Mouse (Mus musculus) stomach, embryonic 14.5 days (tissue): ENCODE results near the gene Gpr157. TPM values are rescaled to one million over a fixed set of nuclear protein-coding genes. Genes with fewer than 3 reads are reported as not detected.

Experiments
- ATAC-seq: fragments of 200-750 bp; cut with Nextera tagmentation; 2 replicates; pipeline ENCODE4 v1.8.0; 2017; ENCODE audit warnings: low read depth, moderate TSS enrichment; ENCODE audit not compliant: insufficient number of reproducible peaks, insufficient read depth, low FRiP score
- H3K27ac ChIP-seq: fragments of 300-500 bp; sonication (generic); 2 replicates; pipeline ENCODE4 v1.5.1; 2014; ENCODE audit warnings: mild to moderate bottlenecking, low read length, moderate library complexity, mixed read lengths
- H3K27me3 ChIP-seq: fragments of 300-500 bp; sonication (generic); 2 replicates; pipeline ENCODE4 v1.6.1; 2014; ENCODE audit warnings: low read length, control low read depth, mixed read lengths; ENCODE audit not compliant: control insufficient read depth, insufficient read depth
- H3K36me3 ChIP-seq: fragments of 300-500 bp; sonication (generic); 2 replicates; pipeline ENCODE4 v1.6.1; 2014; ENCODE audit warnings: mild to moderate bottlenecking, control low read depth, low read length, moderate library complexity, mixed read lengths; ENCODE audit not compliant: control insufficient read depth, insufficient read depth
- H3K4me1 ChIP-seq: fragments of 300-500 bp; sonication (generic); 2 replicates; pipeline ENCODE4 v1.6.1; 2014; ENCODE audit warnings: low read length, control low read depth, mixed read lengths; ENCODE audit not compliant: control insufficient read depth, insufficient read depth
- H3K4me2 ChIP-seq: fragments of 300-500 bp; sonication (generic); replicated peaks from 2 replicates; pipeline ENCODE4 v1.6.1; 2014; ENCODE audit warnings: low read depth, low read length, control low read depth
- H3K4me3 ChIP-seq: fragments of 300-500 bp; sonication (generic); 2 replicates; pipeline ENCODE4 v1.5.1; 2014; ENCODE audit warnings: low read depth, low read length, control low read depth
- H3K9ac ChIP-seq: fragments of 300-500 bp; sonication (generic); replicated peaks from 2 replicates; pipeline ENCODE4 v1.6.1; 2014; ENCODE audit warnings: low read depth, mild to moderate bottlenecking, control low read depth, low read length, moderate library complexity, mixed read lengths
- H3K9me3 ChIP-seq: fragments of 300-500 bp; sonication (generic); 2 replicates; pipeline ENCODE4 v1.6.1; 2016; ENCODE audit warnings: low read depth, low read length, control low read depth; ENCODE audit not compliant: control insufficient read depth
- WGBS: fragments of 180-500 bp; shearing (Covaris S2); extraction: QIAGEN DNeasy Blood & Tissue Kit; methylation state at CpG from one replicate; pipeline ENCODE4 v1.1.7; 2014; 5-methylcytosine and 5-hydroxymethylcytosine counted together
- polyA plus RNA-seq: library from polyadenylated mRNA; unstranded; fragments of >200 nt; fragmentation: Nextera tagmentation; extraction: Ambion mirVana; gene quantifications from 2 replicates; pipeline ENCODE4 v1.2.1, GENCODE M21; 2014

The Gpr157 gene
- polyA plus RNA-seq, 1 experiment from 2014 or later, result 0.39 TPM

DNA sequence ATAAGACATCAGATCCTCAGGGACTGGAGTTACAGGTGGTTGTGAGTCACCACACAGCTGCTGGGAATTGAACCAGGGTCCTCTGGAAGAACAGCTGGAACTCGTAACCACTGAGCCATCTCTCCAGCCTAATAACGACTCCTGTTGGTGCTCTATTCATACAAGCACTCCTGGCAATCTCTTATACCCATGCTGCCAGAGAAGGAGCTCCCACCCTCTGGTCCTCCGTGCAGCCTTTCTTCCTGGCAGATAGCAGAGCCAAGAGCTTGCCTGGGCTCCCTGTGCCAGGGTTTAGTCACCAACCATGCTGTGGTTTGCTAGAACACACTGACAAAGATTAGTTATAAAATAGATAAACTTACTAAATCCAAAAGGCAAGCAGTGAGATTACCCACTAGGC, 22.5 kb downstream of the Gpr157 start:
- H3K36me3 ChIP-seq, result no peaks in the 10 kb centered on the region
- ATAC-seq, result no peak
- H3K4me1 ChIP-seq, result no peaks in the 10 kb centered on the region
- no peak overlapping the region for H3K27ac ChIP-seq
- H3K9ac ChIP-seq, result no peak overlapping the region
- H3K4me3 ChIP-seq, result no peak overlapping the region
- H3K4me2 ChIP-seq, result no peak overlapping the region
- H3K27me3 ChIP-seq, result no peaks in the 10 kb centered on the region
- no peaks in the 10 kb centered on the region for H3K9me3 ChIP-seq
- 57% methylated on average over 3 of the region's 3 CpGs for WGBS

- WGBS, result 81% methylated on average over 9 of the region's 9 CpGs
- H3K9ac ChIP-seq, result no peak overlapping the region
- H3K27me3 ChIP-seq, result no peaks in the 10 kb centered on the region
- no peaks in the 10 kb centered on the region for H3K4me1 ChIP-seq
- H3K27ac ChIP-seq, result no peak overlapping the region
- H3K4me2 ChIP-seq, result no peak overlapping the region
- no peaks in the 10 kb centered on the region for H3K9me3 ChIP-seq
- no peak overlapping the region for H3K4me3 ChIP-seq
- no peaks in the 10 kb centered on the region for H3K36me3 ChIP-seq
- ATAC-seq, result no peak
Measured at GRCm38 (mm10) chr4:150110373-150110772, 23.2 kb downstream of the Gpr157 start.

- Histone ChIP-seq H3K36me3 (no peaks in the 10 kb centered on the region), H3K4me2 (no peak overlapping the region; the same call in 1 of the 2 replicates), H3K9me3 (no peaks in the 10 kb centered on the region), H3K27ac (no peak overlapping the region), H3K9ac (no peak overlapping the region), H3K4me1 (no peaks in the 10 kb centered on the region), H3K27me3 (no peaks in the 10 kb centered on the region), H3K4me3 (no peak overlapping the region)
- 4% methylated on average over 15 of the region's 15 CpGs for WGBS
- no peak for ATAC-seq
Measured at GRCm38 (mm10) chr4:150112867-150113266, 25.7 kb downstream of the Gpr157 start.

DNA sequence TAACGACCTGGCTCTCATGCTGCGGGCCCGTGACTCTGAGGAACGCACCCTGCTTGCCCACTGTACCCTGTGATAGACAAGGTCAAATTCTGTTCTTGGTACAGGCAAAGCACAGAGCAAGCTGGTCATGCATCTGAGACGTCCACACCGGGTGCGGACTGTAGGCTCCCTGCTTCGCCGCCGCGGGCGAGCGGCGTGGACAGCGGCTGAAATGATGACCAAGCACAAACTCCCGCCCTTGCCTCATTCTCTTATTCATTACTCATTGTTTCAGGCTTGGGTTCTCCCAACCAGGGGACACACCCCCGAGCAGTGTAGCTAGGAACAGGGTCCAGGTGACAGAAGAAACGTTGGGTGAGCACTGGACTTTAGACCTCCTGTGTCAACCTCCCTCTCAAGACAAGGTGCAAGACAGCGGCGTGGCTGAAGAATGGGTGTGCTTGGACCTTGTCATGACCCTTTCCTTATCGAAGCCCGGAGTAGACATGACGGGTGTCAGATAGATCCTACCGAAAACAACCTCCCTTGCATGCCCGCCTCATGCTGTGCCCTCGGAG, 27.4 kb downstream of the Gpr157 start:
- no peaks in the 10 kb centered on the region for H3K36me3 ChIP-seq
- WGBS, result 85% methylated on average over 26 of the region's 26 CpGs
- no peaks in the 10 kb centered on the region for H3K4me1 ChIP-seq
- no peak overlapping the region for H3K9ac ChIP-seq
- ATAC-seq, result no peak
- no peaks in the 10 kb centered on the region for H3K27me3 ChIP-seq
- no peak overlapping the region for H3K4me2 ChIP-seq
- H3K9me3 ChIP-seq, result no peaks in the 10 kb centered on the region
- H3K27ac ChIP-seq, result no peak overlapping the region
- H3K4me3 ChIP-seq, result no peak overlapping the region

DNA sequence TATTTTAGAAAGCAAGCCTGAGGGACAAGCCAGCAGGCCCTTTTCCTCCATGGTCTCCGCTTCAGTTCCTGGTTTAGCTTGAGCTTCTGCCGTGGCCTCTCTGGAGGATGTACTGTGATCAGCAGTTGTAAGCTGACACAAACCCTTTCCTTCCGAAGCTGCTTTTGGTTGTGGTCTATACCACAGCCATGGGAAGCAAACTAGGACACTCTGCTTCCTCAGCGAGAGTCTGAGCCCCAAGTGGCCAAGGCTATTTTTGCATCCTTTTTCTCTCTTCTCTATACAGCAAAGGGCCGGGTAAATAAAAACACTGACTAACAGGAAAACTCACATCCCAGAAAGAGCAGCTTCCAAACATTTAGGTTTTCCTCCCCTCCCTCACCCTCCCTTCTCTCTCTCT, 30.1 kb downstream of the Gpr157 start:
- WGBS, result 53% methylated on average over 5 of the region's 5 CpGs
- no peak for ATAC-seq
- H3K4me3 ChIP-seq, result no peak overlapping the region

DNA sequence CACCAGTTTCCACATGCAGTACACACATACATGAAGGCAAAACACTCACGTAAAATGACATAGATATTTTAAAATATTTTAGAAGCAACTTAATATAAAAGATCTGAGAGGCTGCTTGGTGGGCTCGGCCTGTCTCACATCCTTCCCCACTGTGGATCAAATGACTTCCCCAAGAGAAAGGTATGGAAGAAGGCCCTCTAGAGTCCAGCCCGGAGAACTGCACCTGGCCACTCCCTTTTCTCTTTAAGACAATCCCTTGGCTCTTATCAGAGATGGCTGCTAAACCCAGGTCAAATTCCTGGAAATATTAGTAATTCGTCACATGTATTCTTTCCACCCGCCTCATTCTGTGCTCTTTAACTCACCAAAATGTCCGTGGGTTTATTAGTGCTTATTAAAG, 31.0 kb downstream of the Gpr157 start:
- Histone ChIP-seq H3K27me3 (no peaks in the 10 kb centered on the region), H3K9ac (no peak overlapping the region), H3K27ac (no peak overlapping the region), H3K9me3 (no peaks in the 10 kb centered on the region), H3K4me1 (peaks cover 4% of the 10 kb centered on the region; the same call in 1 of the 2 replicates), H3K4me3 (no peak overlapping the region), H3K4me2 (no peak overlapping the region), H3K36me3 (no peaks in the 10 kb centered on the region)
- 64% methylated on average over 6 of the region's 6 CpGs for WGBS
- no peak for ATAC-seq

More for the DNA sequence above, 30.1 kb downstream of the Gpr157 start:
- H3K4me2 ChIP-seq, result no peak overlapping the region
- H3K9me3 ChIP-seq, result no peaks in the 10 kb centered on the region
- H3K9ac ChIP-seq, result no peak overlapping the region
- no peaks in the 10 kb centered on the region for H3K36me3 ChIP-seq
- no peaks in the 10 kb centered on the region for H3K27me3 ChIP-seq
- peaks cover 4% of the 10 kb centered on the region; the same call in 1 of the 2 replicates for H3K4me1 ChIP-seq
- no peak overlapping the region for H3K27ac ChIP-seq

DNA sequence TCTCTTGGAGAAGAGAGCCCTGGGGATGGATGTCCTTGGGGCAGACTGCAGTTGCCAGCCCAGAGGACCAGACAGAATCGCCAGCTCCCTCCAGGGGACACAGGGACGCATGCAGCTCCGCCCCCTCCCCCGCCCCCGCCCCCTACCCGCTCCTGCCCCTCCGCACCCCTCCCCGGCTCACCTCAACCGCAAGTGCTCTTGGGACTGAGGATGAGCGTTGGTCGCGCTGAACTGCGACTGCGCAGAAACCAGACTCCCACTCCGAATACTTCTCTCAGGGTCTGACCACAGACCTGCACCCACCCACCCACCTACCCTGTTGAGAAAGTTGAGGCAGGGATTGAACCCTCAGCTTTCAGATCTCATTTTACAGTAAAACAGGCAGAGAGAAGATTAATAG, 31.9 kb downstream of the Gpr157 start, which contains the start of gene Slc2a5:
Slc2a5 (plus strand) TSS at position 229 of the 400 bp plus-strand sequence.
- WGBS, result 10% methylated on average over 15 of the region's 15 CpGs
- no peak within 1 kb of the TSS for H3K27ac ChIP-seq
- no peak within 1 kb of the TSS; the same call in 1 of the 2 replicates for H3K9ac ChIP-seq
- H3K27me3 ChIP-seq, result no peaks in the 10 kb centered on the region
- no peaks in the 10 kb centered on the region for H3K36me3 ChIP-seq
- H3K4me2 ChIP-seq, result peak within 1 kb of the TSS; percentile 15; the same call in 1 of the 2 replicates
- no peaks in the 10 kb centered on the region for H3K9me3 ChIP-seq
- peaks cover 4% of the 10 kb centered on the region; the same call in 1 of the 2 replicates for H3K4me1 ChIP-seq
- H3K4me3 ChIP-seq, result no peak within 1 kb of the TSS
- no peak for ATAC-seq

DNA sequence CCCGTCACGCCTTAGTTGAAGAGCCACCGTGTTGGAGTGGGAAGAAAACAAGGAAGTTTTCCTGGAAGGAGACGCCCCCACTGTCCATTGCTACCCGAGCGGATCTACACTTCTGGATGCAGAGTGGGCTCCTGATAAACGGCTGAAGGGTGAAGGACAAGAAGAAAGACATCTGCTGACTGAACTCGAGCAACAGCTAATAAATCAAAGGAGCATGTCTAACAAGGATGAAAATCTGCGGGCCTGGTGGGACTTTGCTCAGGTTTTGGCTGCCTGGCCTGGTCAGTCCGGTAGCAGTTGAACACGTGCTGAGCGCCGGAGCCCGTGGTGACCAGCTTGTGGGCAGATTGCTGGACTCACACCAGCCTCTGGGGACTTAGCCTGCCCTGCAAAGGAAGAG, 32.5 kb downstream of the Gpr157 start:
- Histone ChIP-seq H3K27me3 (no peaks in the 10 kb centered on the region), H3K27ac (no peak overlapping the region), H3K36me3 (no peaks in the 10 kb centered on the region), H3K9me3 (no peaks in the 10 kb centered on the region), H3K9ac (no peak overlapping the region), H3K4me2 (peak overlapping the region; percentile 15; the same call in 1 of the 2 replicates), H3K4me3 (no peak overlapping the region), H3K4me1 (peaks cover 4% of the 10 kb centered on the region; the same call in 1 of the 2 replicates)
- no peak for ATAC-seq
- WGBS, result 41% methylated on average over 14 of the region's 14 CpGs
